In genomic region chr6:137807296-137807695, GRCm38 (mm10) we compare ENCODE assay signal across 26 mouse cellular contexts. TPM values are rescaled to one million over a fixed set of nuclear protein-coding genes. Genes with fewer than 3 reads are reported as not detected.
DNase-seq lines count a peak whose midpoint lies in the region; ATAC-seq and TF ChIP-seq lines count a peak whose summit lies in the region.
"Had no signal": no experiment of that assay in that cellular context is flagged by ENCODE, and none has a peak within 500 bp of the region (broad histone marks: within the 10 kb centered on the region; RNA-seq: fewer than 3 reads in every experiment).

No protein-coding gene starts in this region.

- H3K4me2 ChIP-seq in liver, postnatal 0 days (ENCODE audit: low read depth, low read length): no peak overlapping the region
- H3K4me2 ChIP-seq: forebrain, embryonic 13.5 days; heart, embryonic 11.5 days; heart, embryonic 15.5 days; hindbrain, embryonic 13.5 days; intestine, embryonic 15.5 days had no signal

- no peaks in the 10 kb centered on the region for H3K79me2 ChIP-seq in liver, adult 2 months (ENCODE audit: control insufficient read depth, insufficient read depth, low read length)

- no peak for TF ChIP-seq CTCF in liver, adult 2 months (IDR thresholded peaks at IDR 0.05; ENCODE audit: low read depth, low read length)
- TF ChIP-seq CTCF in liver, postnatal 0 days (IDR thresholded peaks at IDR 0.05; ENCODE audit: low read depth): no peak

- no peak for TF ChIP-seq EP300 in liver, postnatal 0 days (IDR thresholded peaks at IDR 0.05; ENCODE audit: low read depth)

- peak; percentile 64 for DNase-seq in adrenal gland, postnatal 10 days
- DNase-seq in adrenal gland, adult 18-20 months (ENCODE audit: low spot score in 2 of 2): no peak
- peak; percentile 20 to 32 for DNase-seq in adrenal gland, postnatal 36 days
- DNase-seq in adrenal gland, postnatal 4 days (ENCODE audit: low spot score in 2 of 2): no peak
- DNase-seq in liver, adult 2 months (ENCODE audit: extremely low read depth, low read depth, low spot score): peak; percentile 76
- DNase-seq in liver, postnatal 0 days: no peak
- DNase-seq in layer of hippocampus, adult 18-20 months (ENCODE audit: low spot score in 2 of 2): no peak
- DNase-seq: cerebellum, adult 18-20 months; cerebellum, adult 9-10 months; cerebellum, postnatal 14 days; gastrocnemius, postnatal 10 days; gastrocnemius, postnatal 36 days; heart, adult 18-20 months; heart, postnatal 10 days; heart, postnatal 36 days; kidney, adult 11 months had no signal

- H3K27me3 ChIP-seq in liver, adult 2 months (ENCODE audit: control insufficient read depth, insufficient read depth, low read length): no peaks in the 10 kb centered on the region
- no peaks in the 10 kb centered on the region for H3K27me3 ChIP-seq in liver, postnatal 0 days (ENCODE audit: insufficient read depth, low read length)
- H3K27me3 ChIP-seq: forebrain, embryonic 13.5 days; heart, embryonic 15.5 days; hindbrain, embryonic 13.5 days; intestine, embryonic 15.5 days; Patski had no signal

- no peak for TF ChIP-seq POLR2A in liver, adult 2 months (IDR thresholded peaks at IDR 0.05; ENCODE audit: extremely low read depth, insufficient read depth, low read length)

- ATAC-seq in liver, postnatal 0 days: no peak
- ATAC-seq: forebrain, embryonic 13.5 days; forebrain, embryonic 16.5 days; hindbrain, embryonic 16.5 days; intestine, embryonic 15.5 days; Patski had no signal

- H3K27ac ChIP-seq in liver, adult 2 months (replicated peaks; ENCODE audit: insufficient read depth, low read depth, low read length): no peak overlapping the region
- no peak overlapping the region for H3K27ac ChIP-seq in liver, postnatal 0 days (ENCODE audit: low read depth)
- H3K27ac ChIP-seq: forebrain, embryonic 10.5 days; forebrain, embryonic 13.5 days; heart, embryonic 15.5 days; hindbrain, embryonic 10.5 days; hindbrain, embryonic 13.5 days; intestine, embryonic 15.5 days had no signal

- H3K4me3 ChIP-seq in liver, adult 2 months (ENCODE audit: insufficient read depth, low read depth, low read length): no peak overlapping the region
- no peak overlapping the region for H3K4me3 ChIP-seq in liver, postnatal 0 days (ENCODE audit: low read depth, low read length)
- H3K4me3 ChIP-seq: forebrain, embryonic 10.5 days; forebrain, embryonic 13.5 days; heart, embryonic 15.5 days; hindbrain, embryonic 10.5 days; hindbrain, embryonic 13.5 days; intestine, embryonic 15.5 days had no signal

- 78% methylated on average over 6 of the region's 6 CpGs for WGBS in liver, adult 2 months
- 86% methylated on average over 6 of the region's 6 CpGs for WGBS in liver, postnatal 0 days (ENCODE audit: insufficient replicate concordance)

- H3K4me1 ChIP-seq in liver, adult 2 months (ENCODE audit: control insufficient read depth, insufficient read depth, low read length): peaks cover 6% of the 10 kb centered on the region
- peaks cover 4% of the 10 kb centered on the region; the same call in 1 of the 2 replicates for H3K4me1 ChIP-seq in liver, postnatal 0 days (ENCODE audit: insufficient read depth)
- H3K4me1 ChIP-seq: forebrain, embryonic 13.5 days; hindbrain, embryonic 13.5 days; intestine, embryonic 15.5 days had no signal

- H3K9me3 ChIP-seq in liver, postnatal 0 days (ENCODE audit: low read length): no peaks in the 10 kb centered on the region
- H3K9me3 ChIP-seq: forebrain, embryonic 13.5 days; heart, embryonic 15.5 days; hindbrain, embryonic 10.5 days; hindbrain, embryonic 13.5 days; intestine, embryonic 15.5 days had no signal

- H3K9ac ChIP-seq in liver, adult 2 months (ENCODE audit: low read depth, low read length): no peak overlapping the region
- no peak overlapping the region for H3K9ac ChIP-seq in liver, postnatal 0 days (replicated peaks)
- H3K9ac ChIP-seq: forebrain, embryonic 13.5 days; heart, embryonic 15.5 days; hindbrain, embryonic 13.5 days; intestine, embryonic 15.5 days had no signal

- no peaks in the 10 kb centered on the region; the same call in 1 of the 2 replicates for H3K36me3 ChIP-seq in liver, adult 2 months (ENCODE audit: control insufficient read depth, insufficient read depth, low read length)
- H3K36me3 ChIP-seq in liver, postnatal 0 days (replicated peaks; ENCODE audit: insufficient read depth, low read length): 0 out of 2 replicates have a peak, but pooled peaks cover 5% of the 10 kb centered on the region
- H3K36me3 ChIP-seq: heart, embryonic 15.5 days; hindbrain, embryonic 13.5 days; intestine, embryonic 15.5 days had no signal

RNA-seq across cellular contexts. Expression of gene Dera, which starts 53.0 kb away (rescaled TPM):
- 10 to 100 TPM; 28.9 to 31.6 TPM for total RNA-seq in adrenal gland, postnatal 10 days (2021)
- total RNA-seq in adrenal gland, adult 18-20 months (2021): 10 to 100 TPM; 13.0 to 15.7 TPM
- total RNA-seq in adrenal gland, postnatal 36 days (2021): 10 to 100 TPM; 14.2 to 25.2 TPM
- total RNA-seq in adrenal gland, postnatal 4 days (2021): 10 to 100 TPM; 35.9 to 38.0 TPM
- 83.4 and 103 TPM in 2 replicates for total RNA-seq in liver, adult 2 months (2014; rRNA removed)
- polyA plus RNA-seq in liver, adult 2 months (2012; rRNA removed): 42.8 and 47.1 TPM in 2 replicates
- polyA plus RNA-seq in liver, postnatal 0 days (2015; fragmentation: Nextera tagmentation; extraction: Ambion mirVana): 42.5 and 43.6 TPM in 2 replicates
- 1 to 10 TPM; 3.0 to 4.8 TPM for total RNA-seq in layer of hippocampus, adult 18-20 months (2021)

Comparison
In these comparisons a context has a peak if more than half of its experiments do, and no peak if none do; other contexts are left out.
1. DNase-seq: peak in adrenal gland, postnatal 10 days (single experiment), adrenal gland, postnatal 36 days (2 of 2) and liver, adult 2 months (single experiment); none in adrenal gland, adult 18-20 months (0 of 2), adrenal gland, postnatal 4 days (0 of 2), liver, postnatal 0 days (single experiment) and layer of hippocampus, adult 18-20 months (0 of 2).